Mouse (Mus musculus): Measurements from ENCODE around the gene 4930407I10Rik.

4930407I10Rik gene

GRCm38 (mm10) chr15:82058719-82059201 is at the start of gene 4930407I10Rik:
Gene 4930407I10Rik, plus strand, starts transcription at chr15:82059151.
- DNase-seq: no peak

GRCm38 (mm10) chr15:82011947-82012346 is 47.0 kb upstream of the 4930407I10Rik start:
- no peak for DNase-seq

- DNase-seq: no peak
Measured at GRCm38 (mm10) chr15:82014745-82015391, 44.1 kb upstream of the 4930407I10Rik start.

- DNase-seq: peak; percentile 48
Measured at GRCm38 (mm10) chr15:82015392-82016100, 43.4 kb upstream of the 4930407I10Rik start.

- DNase-seq: peak; percentile 100
Measured at GRCm38 (mm10) chr15:82016101-82016808, 42.7 kb upstream of the 4930407I10Rik start.

GRCm38 (mm10) chr15:82016830-82017229 is 42.1 kb upstream of the 4930407I10Rik start:
- DNase-seq: no peak

- DNase-seq: no peak
Measured at GRCm38 (mm10) chr15:82017461-82017860, 41.5 kb upstream of the 4930407I10Rik start.

- DNase-seq: no peak
Measured at GRCm38 (mm10) chr15:82019288-82019687, 39.7 kb upstream of the 4930407I10Rik start.

GRCm38 (mm10) chr15:82022535-82023088 is 36.3 kb upstream of the 4930407I10Rik start:
- DNase-seq: no peak

- DNase-seq: no peak
Measured at GRCm38 (mm10) chr15:82023965-82024635, 34.9 kb upstream of the 4930407I10Rik start.

GRCm38 (mm10) chr15:82027276-82027675 is 31.7 kb upstream of the 4930407I10Rik start:
- no peak for DNase-seq

GRCm38 (mm10) chr15:82027726-82028125 is 31.2 kb upstream of the 4930407I10Rik start:
- DNase-seq: no peak

- DNase-seq: no peak
Measured at GRCm38 (mm10) chr15:82032386-82032785, 26.6 kb upstream of the 4930407I10Rik start.

- no peak for DNase-seq
Measured at GRCm38 (mm10) chr15:82033762-82034161, 25.2 kb upstream of the 4930407I10Rik start, which contains the start of gene Desi1. Gene Desi1, minus strand, starts transcription at chr15:82033862.

GRCm38 (mm10) chr15:82035904-82036689 is 22.9 kb upstream of the 4930407I10Rik start:
- no peak for DNase-seq

GRCm38 (mm10) chr15:82040650-82041049 is 18.3 kb upstream of the 4930407I10Rik start:
- DNase-seq: peak; percentile 38

- DNase-seq: no peak
Measured at GRCm38 (mm10) chr15:82044166-82044784, 14.7 kb upstream of the 4930407I10Rik start.

- DNase-seq: peak; percentile 27
Measured at GRCm38 (mm10) chr15:82046246-82046891, 12.6 kb upstream of the 4930407I10Rik start.

GRCm38 (mm10) chr15:82047080-82047883 is 11.7 kb upstream of the 4930407I10Rik start, which contains the start of gene Snu13:
Gene Snu13, minus strand, starts transcription at chr15:82047598.
- peak; percentile 90 for DNase-seq

GRCm38 (mm10) chr15:82052544-82052943 is 6.4 kb upstream of the 4930407I10Rik start:
- DNase-seq: no peak
